Mouse (Mus musculus): ENCODE data around the gene Actr1a. TPM values are rescaled to one million over a fixed set of nuclear protein-coding genes. Genes with fewer than 3 reads are reported as not detected.

Actr1a gene
- polyA plus RNA-seq, 1 experiment from 2014 or later: 100.0 TPM

DNA sequence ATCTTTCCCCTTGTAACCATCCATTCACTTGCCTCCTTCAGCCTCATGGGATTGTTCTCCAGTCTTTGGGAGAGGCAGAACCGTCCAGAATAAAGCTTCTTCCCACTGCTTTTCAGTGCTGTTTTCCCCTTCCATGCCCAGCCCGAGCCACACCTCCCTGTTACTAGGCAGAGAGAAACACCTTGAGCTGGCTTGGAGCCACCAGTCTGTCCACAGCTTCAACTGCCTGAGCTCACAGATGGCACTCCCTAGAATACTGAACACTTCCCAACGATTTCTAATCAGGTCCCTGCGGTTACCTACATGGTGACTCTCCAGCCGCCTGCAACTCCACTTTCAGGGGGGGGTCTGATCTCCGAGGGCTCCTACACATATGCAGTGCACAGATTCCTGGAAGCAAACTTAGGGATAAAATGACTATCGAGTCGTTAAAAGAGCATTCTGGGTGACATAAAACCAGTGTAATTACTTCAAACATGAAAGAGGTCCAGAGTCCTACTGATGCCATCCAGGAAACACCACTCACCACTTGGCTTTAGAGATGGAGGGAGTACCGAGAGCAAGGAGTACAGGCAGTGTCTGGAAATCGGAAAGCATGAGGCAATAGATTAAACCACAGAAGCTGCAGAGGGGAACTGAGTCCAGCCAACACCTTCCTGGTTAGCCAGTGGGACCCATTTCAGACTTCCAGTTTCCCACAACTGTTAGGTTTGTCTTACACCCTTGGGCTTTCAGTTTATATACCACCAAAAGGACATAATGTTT, 45.2 kb downstream of the Actr1a start, which contains the start of gene 2310034G01Rik:
TSS of gene 2310034G01Rik (minus strand) at position 135 of the 765 bp plus-strand sequence.
- 61% methylated on average over 10 of the region's 10 CpGs for WGBS
- H3K4me3 ChIP-seq (replicated peaks; ENCODE audit: low read depth, low read length): peak within 1 kb of the TSS; percentile 59

DNA sequence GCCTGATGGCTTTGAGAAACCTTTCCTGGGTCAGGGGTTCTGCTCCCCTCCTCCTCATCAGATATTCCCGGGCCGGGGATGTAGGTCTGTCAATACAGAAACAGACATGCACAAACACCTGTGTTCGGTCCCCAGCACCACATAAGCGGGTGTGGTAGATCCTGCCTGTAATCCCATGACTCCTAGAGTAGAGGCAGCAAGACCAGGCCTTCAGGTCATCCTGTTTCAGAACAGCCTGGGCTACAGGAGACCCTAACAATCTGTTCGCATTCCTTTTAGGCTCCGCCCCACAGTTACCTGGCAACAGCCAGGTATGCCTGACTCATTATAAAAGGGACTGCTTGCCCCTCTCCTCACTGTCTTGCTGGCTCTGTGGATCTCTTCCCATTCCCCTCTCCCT, 46.0 kb downstream of the Actr1a start:
- DNase-seq (ENCODE audit: low spot score): no peak
- ATAC-seq (replicated peaks; ENCODE audit: low FRiP score, low read depth): peak; percentile 49
- no peaks in the 10 kb centered on the region for H3K27me3 ChIP-seq (ENCODE audit: insufficient read depth, low read length)
- H3K9me3 ChIP-seq (replicated peaks; ENCODE audit: low read length): no peaks in the 10 kb centered on the region
- peak overlapping the region; percentile 80; the same call in 1 of the 2 replicates for H3K9ac ChIP-seq (ENCODE audit: low read depth, low read length)
- peak overlapping the region; percentile 87 for H3K4me2 ChIP-seq (ENCODE audit: low read length)
- H3K4me3 ChIP-seq (replicated peaks; ENCODE audit: low read depth, low read length): peak overlapping the region; percentile 59
- 30% methylated on average over 6 of the region's 6 CpGs for WGBS
- TF ChIP-seq CTCF (IDR thresholded peaks at IDR 0.05; ENCODE audit: low read depth): no peak
- H3K4me1 ChIP-seq (replicated peaks; ENCODE audit: insufficient read depth, low read length): peaks cover 9% of the 10 kb centered on the region; the same call in 1 of the 2 replicates
- no peak overlapping the region; the same call in 1 of the 2 replicates for H3K27ac ChIP-seq
- H3K36me3 ChIP-seq (ENCODE audit: insufficient read depth, low read length): no peaks in the 10 kb centered on the region

More for the DNA sequence above, 45.2 kb downstream of the Actr1a start, which contains the start of gene 2310034G01Rik:
- no peak for TF ChIP-seq CTCF (IDR thresholded peaks at IDR 0.05; ENCODE audit: low read depth)
- Histone ChIP-seq H3K27ac (peak within 1 kb of the TSS; percentile 85), H3K9ac (ENCODE audit: low read depth, low read length) (peak within 1 kb of the TSS; percentile 80), H3K9me3 (replicated peaks; ENCODE audit: low read length) (no peaks in the 10 kb centered on the region), H3K4me2 (ENCODE audit: low read length) (peak within 1 kb of the TSS; percentile 87), H3K4me1 (replicated peaks; ENCODE audit: insufficient read depth, low read length) (peaks cover 9% of the 10 kb centered on the region; the same call in 1 of the 2 replicates), H3K27me3 (ENCODE audit: insufficient read depth, low read length) (no peaks in the 10 kb centered on the region), H3K36me3 (ENCODE audit: insufficient read depth, low read length) (no peaks in the 10 kb centered on the region)
- DNase-seq (ENCODE audit: low spot score): no peak
- ATAC-seq (replicated peaks; ENCODE audit: low FRiP score, low read depth): no peak

DNA sequence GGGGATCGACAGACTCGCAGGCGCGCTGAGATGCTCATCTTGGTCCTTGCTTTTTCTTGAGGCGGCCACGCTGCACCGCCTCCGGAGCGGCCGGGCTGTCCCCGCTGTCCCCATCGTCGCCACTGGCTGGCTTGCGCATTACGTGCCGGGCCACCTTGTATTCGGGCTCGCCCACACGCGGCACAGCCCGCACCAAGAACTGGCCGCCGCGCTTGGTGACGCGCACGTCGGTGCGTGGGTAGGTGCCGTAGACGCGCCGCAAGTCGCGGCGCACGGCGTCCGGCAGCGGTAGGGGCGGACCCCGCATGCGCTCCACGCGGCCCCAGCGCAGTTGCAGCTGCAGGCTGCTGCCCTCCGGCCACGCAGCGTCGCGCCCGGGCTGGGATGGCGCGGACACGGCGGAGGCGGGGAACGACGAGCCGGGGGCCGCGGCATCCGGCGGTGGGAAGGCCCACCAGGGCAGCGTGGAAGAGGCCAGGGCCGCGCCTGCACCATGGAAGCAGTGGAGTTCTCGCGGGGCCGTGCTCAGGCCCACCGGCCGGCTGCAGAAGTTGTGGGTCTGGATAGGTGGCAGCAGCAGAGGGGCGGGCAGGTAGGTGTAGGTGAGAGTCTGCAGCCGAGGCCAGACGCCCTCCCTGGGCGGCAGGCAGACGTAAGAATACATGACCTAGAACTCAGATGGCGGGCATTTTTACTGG, 46.6 kb downstream of the Actr1a start:
- TF ChIP-seq CTCF (IDR thresholded peaks at IDR 0.05; ENCODE audit: low read depth): no peak
- Histone ChIP-seq H3K27me3 (ENCODE audit: insufficient read depth, low read length) (no peaks in the 10 kb centered on the region), H3K4me3 (replicated peaks; ENCODE audit: low read depth, low read length) (peak overlapping the region; percentile 59), H3K9me3 (replicated peaks; ENCODE audit: low read length) (no peaks in the 10 kb centered on the region), H3K9ac (ENCODE audit: low read depth, low read length) (peak overlapping the region; percentile 80), H3K4me2 (ENCODE audit: low read length) (peak overlapping the region; percentile 87), H3K36me3 (ENCODE audit: insufficient read depth, low read length) (no peaks in the 10 kb centered on the region), H3K4me1 (replicated peaks; ENCODE audit: insufficient read depth, low read length) (peaks cover 9% of the 10 kb centered on the region; the same call in 1 of the 2 replicates), H3K27ac (peak overlapping the region; percentile 85)
- under 1% methylated on average over 67 of the region's 78 CpGs for WGBS
- DNase-seq (ENCODE audit: low spot score) (peak; percentile 83), ATAC-seq (replicated peaks; ENCODE audit: low FRiP score, low read depth) (peak; percentile 81)

DNA sequence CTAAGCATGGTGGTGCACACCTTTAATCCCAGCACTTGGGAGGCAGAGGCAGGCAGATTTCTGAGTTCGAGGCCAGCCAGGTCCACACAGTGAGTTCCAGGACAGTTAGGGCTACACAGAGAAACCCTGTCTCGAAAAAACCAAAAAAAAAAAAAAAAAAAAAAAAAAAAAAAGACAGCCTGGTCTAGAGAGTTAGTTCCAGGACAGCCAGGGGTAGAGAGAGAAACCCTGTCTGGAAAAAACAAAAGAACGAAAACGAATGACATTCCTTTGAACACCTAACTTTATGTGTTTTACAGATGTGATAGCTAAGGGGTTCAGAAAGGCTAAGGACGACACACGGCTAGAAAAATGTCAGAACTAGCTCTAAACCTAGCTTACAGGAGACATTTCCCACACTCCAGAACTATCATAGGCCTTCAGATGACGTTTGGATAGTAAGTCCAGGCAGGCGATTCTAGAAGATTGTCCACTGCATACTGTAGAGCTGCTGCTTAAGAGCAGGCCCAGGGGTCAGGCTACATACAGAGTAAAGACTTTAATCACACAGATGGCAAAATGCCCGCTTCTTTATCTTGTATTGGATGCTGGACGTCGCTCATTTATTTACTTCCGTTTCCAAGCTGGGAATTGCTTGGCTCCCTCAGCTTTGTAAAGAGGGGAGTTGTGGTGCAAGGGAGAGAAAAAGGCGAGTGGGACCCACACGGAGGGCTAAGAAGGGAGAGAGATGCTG, 47.4 kb downstream of the Actr1a start:
- no peak for TF ChIP-seq CTCF (IDR thresholded peaks at IDR 0.05; ENCODE audit: low read depth)
- ATAC-seq (replicated peaks; ENCODE audit: low FRiP score, low read depth) (no peak), DNase-seq (ENCODE audit: low spot score) (peak; percentile 68)
- Histone ChIP-seq H3K27me3 (ENCODE audit: insufficient read depth, low read length) (no peaks in the 10 kb centered on the region), H3K4me2 (ENCODE audit: low read length) (peak overlapping the region; percentile 87), H3K27ac (peak overlapping the region; percentile 85), H3K36me3 (ENCODE audit: insufficient read depth, low read length) (no peaks in the 10 kb centered on the region), H3K9ac (ENCODE audit: low read depth, low read length) (peak overlapping the region; percentile 80), H3K4me3 (replicated peaks; ENCODE audit: low read depth, low read length) (peak overlapping the region; percentile 59), H3K9me3 (replicated peaks; ENCODE audit: low read length) (no peaks in the 10 kb centered on the region), H3K4me1 (replicated peaks; ENCODE audit: insufficient read depth, low read length) (peaks cover 9% of the 10 kb centered on the region; the same call in 1 of the 2 replicates)
- WGBS: 23% methylated on average over 14 of the region's 14 CpGs

DNA sequence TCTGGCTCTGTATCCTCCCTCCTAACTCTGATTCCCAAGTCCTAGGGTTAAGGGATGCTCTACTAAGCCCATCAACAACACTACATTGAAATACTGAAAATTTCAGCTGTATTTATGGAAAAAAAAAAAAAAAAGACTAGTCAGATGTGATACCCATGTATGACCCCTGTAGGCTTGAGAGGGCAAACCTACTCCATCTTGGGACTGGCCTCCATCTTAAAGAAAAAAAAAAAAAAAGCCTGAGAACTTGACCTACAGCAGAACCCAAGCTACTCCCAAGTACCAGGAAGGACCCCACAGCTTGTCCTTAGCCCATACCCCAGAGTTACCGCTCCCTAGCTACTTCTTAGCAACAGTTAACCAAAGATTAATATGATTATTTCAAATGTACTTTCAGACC, 48.4 kb downstream of the Actr1a start:
- H3K4me1 ChIP-seq (replicated peaks; ENCODE audit: insufficient read depth, low read length): peaks cover 9% of the 10 kb centered on the region; the same call in 1 of the 2 replicates
- H3K9me3 ChIP-seq (replicated peaks; ENCODE audit: low read length): no peaks in the 10 kb centered on the region
- H3K27me3 ChIP-seq (ENCODE audit: insufficient read depth, low read length): no peaks in the 10 kb centered on the region
- H3K4me3 ChIP-seq (replicated peaks; ENCODE audit: low read depth, low read length): no peak overlapping the region
- H3K36me3 ChIP-seq (ENCODE audit: insufficient read depth, low read length): no peaks in the 10 kb centered on the region
- no peak overlapping the region for H3K27ac ChIP-seq
- WGBS: 94% methylated on average over 1 of the region's 1 CpGs
- DNase-seq (ENCODE audit: low spot score) (no peak), ATAC-seq (replicated peaks; ENCODE audit: low FRiP score, low read depth) (no peak)
- no peak for TF ChIP-seq CTCF (IDR thresholded peaks at IDR 0.05; ENCODE audit: low read depth)
- H3K9ac ChIP-seq (ENCODE audit: low read depth, low read length): no peak overlapping the region
- H3K4me2 ChIP-seq (ENCODE audit: low read length): no peak overlapping the region

Data from kidney, postnatal 0 days (tissue).